Mouse (Mus musculus): Measurements from ENCODE around the gene Ftcd. TPM values are rescaled to one million over a fixed set of nuclear protein-coding genes. Genes with fewer than 3 reads are reported as not detected.

The Ftcd gene
- polyA plus RNA-seq, 1 experiment = not detected

DNA sequence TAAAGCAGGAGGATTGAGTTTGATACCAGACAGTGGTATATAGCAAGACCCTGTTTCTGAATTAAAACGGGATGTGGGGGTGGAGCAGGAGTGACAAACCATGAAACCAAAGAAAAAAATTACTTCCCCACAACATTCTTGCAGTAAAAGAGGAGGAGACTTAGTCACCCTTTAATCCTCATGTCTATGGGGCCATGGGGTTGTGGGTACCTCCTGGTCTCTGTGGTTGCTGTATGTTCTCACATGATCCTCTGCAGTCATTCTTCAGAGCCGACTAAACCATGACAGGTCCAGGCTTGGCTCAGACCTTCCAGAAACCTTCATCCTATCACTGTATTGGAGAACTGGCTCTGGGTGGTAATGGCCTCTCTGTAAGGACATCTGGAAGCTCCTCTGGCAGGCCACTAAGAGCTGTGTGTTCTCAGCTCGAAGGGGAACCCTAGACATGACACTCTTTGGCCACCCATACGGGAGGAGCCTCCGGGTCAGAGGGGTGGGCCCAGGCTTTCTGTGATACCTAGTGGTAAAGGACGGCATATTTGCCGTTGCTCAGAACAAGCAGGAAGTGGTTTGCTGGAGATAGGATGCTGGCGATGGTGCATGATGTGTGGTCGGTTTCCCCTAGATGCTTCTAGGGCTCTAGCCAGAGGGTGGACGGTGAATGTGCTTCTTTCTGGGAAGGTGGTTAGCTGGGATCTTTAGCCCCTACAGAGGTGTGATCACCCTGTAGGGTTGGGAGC is 32.6 kb upstream of the Ftcd start:
- 77% methylated on average over 10 of the region's 10 CpGs for WGBS
- H3K36me3 ChIP-seq (ENCODE audit: control insufficient read depth, insufficient read depth, low read length) = peaks cover 79% of the 10 kb centered on the region

DNA sequence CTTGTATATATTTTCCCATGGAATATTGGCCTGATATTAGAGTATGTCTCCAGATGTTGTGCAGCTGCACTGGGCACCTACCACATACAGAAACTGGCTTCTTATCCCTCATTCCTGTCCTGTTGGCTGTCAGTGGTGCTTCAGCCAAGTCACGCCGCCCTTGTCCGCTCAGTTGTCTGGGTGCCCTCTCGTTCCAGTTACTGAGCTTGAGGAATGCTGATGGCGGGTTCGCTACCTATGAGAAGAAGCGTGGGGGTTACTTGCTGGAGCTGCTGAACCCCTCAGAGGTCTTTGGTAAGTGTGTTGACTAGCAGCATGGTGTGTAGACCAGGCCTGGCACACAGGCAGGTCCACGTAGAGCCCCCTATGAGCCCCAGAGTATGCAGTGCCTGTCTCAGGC is 28.9 kb upstream of the Ftcd start:
- TF ChIP-seq CTCF (IDR thresholded peaks at IDR 0.05; ENCODE audit: extremely low read depth, insufficient read length, insufficient replicate concordance, low read depth, low read length) = no peak
- TF ChIP-seq POLR2A (IDR thresholded peaks at IDR 0.05; ENCODE audit: low read depth, low read length) = no peak
- Histone ChIP-seq H3K4me3 (ENCODE audit: low read depth, low read length) (no peak overlapping the region), H3K27ac (ENCODE audit: insufficient read depth, low read depth, low read length) (no peak overlapping the region), H3K36me3 (ENCODE audit: control insufficient read depth, insufficient read depth, low read length) (peaks cover 74% of the 10 kb centered on the region), H3K4me1 (ENCODE audit: control insufficient read depth, insufficient read depth, insufficient read length, low read length) (no peaks in the 10 kb centered on the region), H3K27me3 (ENCODE audit: control insufficient read depth, insufficient read depth, low read length) (no peaks in the 10 kb centered on the region)
- WGBS = 94% methylated on average over 8 of the region's 8 CpGs

More for the DNA sequence above, 32.6 kb upstream of the Ftcd start:
- no peak overlapping the region for H3K4me3 ChIP-seq (ENCODE audit: low read depth, low read length)
- no peak overlapping the region for H3K27ac ChIP-seq (ENCODE audit: insufficient read depth, low read depth, low read length)
- no peaks in the 10 kb centered on the region for H3K27me3 ChIP-seq (ENCODE audit: control insufficient read depth, insufficient read depth, low read length)
- no peak for TF ChIP-seq POLR2A (IDR thresholded peaks at IDR 0.05; ENCODE audit: low read depth, low read length)
- no peak for TF ChIP-seq CTCF (IDR thresholded peaks at IDR 0.05; ENCODE audit: extremely low read depth, insufficient read length, insufficient replicate concordance, low read depth, low read length)
- H3K4me1 ChIP-seq (ENCODE audit: control insufficient read depth, insufficient read depth, insufficient read length, low read length) = no peaks in the 10 kb centered on the region

DNA sequence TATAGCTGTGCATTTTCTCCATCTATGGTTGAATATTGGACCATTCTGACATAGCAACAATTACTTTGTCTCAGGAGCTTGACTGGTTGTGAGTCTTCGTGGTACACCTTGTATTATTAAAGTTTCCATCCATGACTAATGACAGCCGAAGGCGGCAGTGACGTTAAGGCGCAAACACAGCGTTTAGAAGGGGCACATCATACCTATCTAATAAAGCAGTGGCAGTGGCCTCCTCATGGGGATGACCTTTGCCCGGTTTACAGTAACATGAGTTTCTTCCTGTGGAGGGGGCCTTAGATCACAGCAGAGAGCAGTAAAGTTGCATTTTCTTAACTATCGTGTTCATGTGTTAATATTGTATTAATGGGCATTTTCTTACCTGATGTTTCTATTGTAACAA is 27.2 kb upstream of the Ftcd start:
- Histone ChIP-seq H3K4me1 (ENCODE audit: control insufficient read depth, insufficient read depth, insufficient read length, low read length) (no peaks in the 10 kb centered on the region), H3K36me3 (ENCODE audit: control insufficient read depth, insufficient read depth, low read length) (peaks cover 76% of the 10 kb centered on the region), H3K27me3 (ENCODE audit: control insufficient read depth, insufficient read depth, low read length) (no peaks in the 10 kb centered on the region), H3K4me3 (ENCODE audit: low read depth, low read length) (no peak overlapping the region), H3K27ac (ENCODE audit: insufficient read depth, low read depth, low read length) (no peak overlapping the region)
- 73% methylated on average over 8 of the region's 8 CpGs for WGBS
- no peak for TF ChIP-seq POLR2A (IDR thresholded peaks at IDR 0.05; ENCODE audit: low read depth, low read length)
- no peak for TF ChIP-seq CTCF (IDR thresholded peaks at IDR 0.05; ENCODE audit: extremely low read depth, insufficient read length, insufficient replicate concordance, low read depth, low read length)

GRCm38 (mm10) chr10:76550458-76550857 is 25.0 kb upstream of the Ftcd start:
- TF ChIP-seq POLR2A (IDR thresholded peaks at IDR 0.05; ENCODE audit: low read depth, low read length) = no peak
- TF ChIP-seq CTCF (IDR thresholded peaks at IDR 0.05; ENCODE audit: extremely low read depth, insufficient read length, insufficient replicate concordance, low read depth, low read length) = no peak
- no peak overlapping the region for H3K4me3 ChIP-seq (ENCODE audit: low read depth, low read length)
- H3K27ac ChIP-seq (ENCODE audit: insufficient read depth, low read depth, low read length) = no peak overlapping the region
- no peaks in the 10 kb centered on the region for H3K4me1 ChIP-seq (ENCODE audit: control insufficient read depth, insufficient read depth, insufficient read length, low read length)
- H3K27me3 ChIP-seq (ENCODE audit: control insufficient read depth, insufficient read depth, low read length) = no peaks in the 10 kb centered on the region
- peaks cover 74% of the 10 kb centered on the region for H3K36me3 ChIP-seq (ENCODE audit: control insufficient read depth, insufficient read depth, low read length)
- WGBS = 97% methylated on average over 5 of the region's 5 CpGs

GRCm38 (mm10) chr10:76551556-76551955 is 23.9 kb upstream of the Ftcd start:
- Histone ChIP-seq H3K27me3 (ENCODE audit: control insufficient read depth, insufficient read depth, low read length) (no peaks in the 10 kb centered on the region), H3K36me3 (ENCODE audit: control insufficient read depth, insufficient read depth, low read length) (peaks cover 66% of the 10 kb centered on the region), H3K4me1 (ENCODE audit: control insufficient read depth, insufficient read depth, insufficient read length, low read length) (no peaks in the 10 kb centered on the region), H3K27ac (ENCODE audit: insufficient read depth, low read depth, low read length) (no peak overlapping the region), H3K4me3 (ENCODE audit: low read depth, low read length) (no peak overlapping the region)
- TF ChIP-seq CTCF (IDR thresholded peaks at IDR 0.05; ENCODE audit: extremely low read depth, insufficient read length, insufficient replicate concordance, low read depth, low read length) (no peak), POLR2A (IDR thresholded peaks at IDR 0.05; ENCODE audit: low read depth, low read length) (no peak)
- WGBS = 69% methylated on average over 3 of the region's 3 CpGs

- WGBS = 90% methylated on average over 5 of the region's 5 CpGs
- Histone ChIP-seq H3K4me3 (ENCODE audit: low read depth, low read length) (no peak overlapping the region), H3K27ac (ENCODE audit: insufficient read depth, low read depth, low read length) (no peak overlapping the region), H3K36me3 (ENCODE audit: control insufficient read depth, insufficient read depth, low read length) (peaks cover 49% of the 10 kb centered on the region), H3K27me3 (ENCODE audit: control insufficient read depth, insufficient read depth, low read length) (no peaks in the 10 kb centered on the region), H3K4me1 (ENCODE audit: control insufficient read depth, insufficient read depth, insufficient read length, low read length) (no peaks in the 10 kb centered on the region)
- no peak for TF ChIP-seq CTCF (IDR thresholded peaks at IDR 0.05; ENCODE audit: extremely low read depth, insufficient read length, insufficient replicate concordance, low read depth, low read length)
- no peak for TF ChIP-seq POLR2A (IDR thresholded peaks at IDR 0.05; ENCODE audit: low read depth, low read length)
Measured at GRCm38 (mm10) chr10:76554061-76554460, 21.4 kb upstream of the Ftcd start.

- H3K36me3 ChIP-seq (ENCODE audit: control insufficient read depth, insufficient read depth, low read length) = no peaks in the 10 kb centered on the region
- H3K27me3 ChIP-seq (ENCODE audit: control insufficient read depth, insufficient read depth, low read length) = no peaks in the 10 kb centered on the region
- H3K4me1 ChIP-seq (ENCODE audit: control insufficient read depth, insufficient read depth, insufficient read length, low read length) = no peaks in the 10 kb centered on the region
- H3K4me3 ChIP-seq (ENCODE audit: low read depth, low read length) = no peak within 1 kb of the TSS
- TF ChIP-seq POLR2A (IDR thresholded peaks at IDR 0.05; ENCODE audit: low read depth, low read length) (no peak), CTCF (IDR thresholded peaks at IDR 0.05; ENCODE audit: extremely low read depth, insufficient read length, insufficient replicate concordance, low read depth, low read length) (no peak)
- H3K27ac ChIP-seq (ENCODE audit: insufficient read depth, low read depth, low read length) = no peak within 1 kb of the TSS
- WGBS = 82% methylated on average over 10 of the region's 10 CpGs
Measured at GRCm38 (mm10) chr10:76561972-76562371, 13.5 kb upstream of the Ftcd start, which contains the start of gene Spatc1l. TSS of gene Spatc1l (plus strand) at chr10:76562272.

All from small intestine, adult 2 months (tissue).